Mouse (Mus musculus) liver, embryonic 14.5 days (tissue): ENCODE results near the gene Rft1.

Experiments used
- CTCF ChIP-seq: IDR thresholded peaks from 2 replicates; pipeline ENCODE4 v1.5.1; 2016; ENCODE audit warnings: antibody characterized with exemption, low read depth, control low read depth
- EP300 ChIP-seq: IDR thresholded peaks from 2 replicates; pipeline ENCODE4 v1.6.1; 2016; ENCODE audit warnings: antibody characterized with exemption, low read depth

DNA sequence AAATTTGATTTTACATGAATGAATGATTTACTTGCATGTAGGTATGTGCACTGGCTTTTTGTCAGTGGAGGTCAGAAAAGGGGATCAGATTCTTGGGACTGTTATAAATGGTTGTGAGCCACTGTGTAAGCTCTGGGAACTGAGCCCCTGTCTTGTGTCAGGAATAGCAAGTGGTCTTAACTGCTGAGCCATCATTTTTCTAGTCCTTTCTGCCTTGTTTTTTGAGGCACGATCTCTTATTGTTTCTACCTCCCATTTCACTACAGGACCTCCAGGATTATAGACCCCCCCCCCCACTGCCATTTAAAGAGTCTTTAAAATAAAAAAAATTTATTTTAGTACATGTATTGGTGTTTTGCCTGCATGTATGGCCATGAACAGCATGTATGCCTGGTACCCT lies 67.7 kb downstream of the Rft1 start:
- TF ChIP-seq EP300 (no peak), CTCF (no peak)
